ENCODE assay signal across 12 mouse cellular contexts in the genomic region with DNA sequence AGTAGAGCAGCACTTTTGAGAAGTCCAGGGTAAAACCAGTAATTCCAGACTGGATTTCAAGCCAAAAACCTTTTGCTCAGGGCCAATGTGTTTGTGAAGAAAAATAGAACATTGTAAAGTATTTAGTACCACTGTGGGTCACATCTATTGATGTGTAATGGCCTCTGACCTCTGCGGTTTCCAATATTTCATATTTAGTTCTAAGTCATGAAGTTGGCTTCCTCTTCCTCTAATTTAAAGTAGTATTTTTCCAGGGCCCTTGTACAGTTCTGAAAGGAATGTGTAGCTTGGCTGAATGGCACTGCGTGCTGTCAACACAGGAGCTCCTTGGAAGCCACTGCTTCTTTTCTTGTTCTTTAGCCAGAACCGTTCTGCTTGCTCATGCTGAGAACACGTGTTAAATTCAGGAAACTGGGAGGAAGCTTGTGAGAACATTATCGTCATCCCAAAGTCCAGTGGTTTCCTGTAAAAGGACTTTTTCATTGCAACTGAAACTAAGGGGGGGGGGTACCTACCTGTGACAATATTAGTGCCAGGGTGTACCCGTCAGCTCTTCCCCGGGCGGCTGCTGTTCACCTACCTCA. TPM values are rescaled to one million over a fixed set of nuclear protein-coding genes. Genes with fewer than 3 reads are reported as not detected.
DNase-seq lines count a peak whose midpoint lies in the region; ATAC-seq and TF ChIP-seq lines count a peak whose summit lies in the region.
"Had no signal": no experiment of that assay in that cellular context is flagged by ENCODE, and none has a peak within 500 bp of the region (broad histone marks: within the 10 kb centered on the region; RNA-seq: fewer than 3 reads in every experiment).

No protein-coding gene starts in this region.

- no peak for TF ChIP-seq CTCF in gastrocnemius, adult 2 months (IDR thresholded peaks at IDR 0.05)

- H3K4me2 ChIP-seq in forebrain, embryonic 15.5 days (replicated peaks), result no peak overlapping the region
- H3K4me2 ChIP-seq: liver, embryonic 15.5 days had no signal

- WGBS in forebrain, embryonic 15.5 days, result 81% methylated on average over 8 of the region's 8 CpGs

- H3K9me3 ChIP-seq in forebrain, embryonic 15.5 days, result no peaks in the 10 kb centered on the region
- H3K9me3 ChIP-seq: liver, embryonic 15.5 days had no signal

- intact Hi-C loops in gastrocnemius, adult 2 months (cut with DNase I), result no loop called here

- no peak for ATAC-seq in forebrain, embryonic 15.5 days (replicated peaks)
- ATAC-seq: intestine, postnatal 0 days had no signal

- DNase-seq in gastrocnemius, adult 2 months, result no peak
- DNase-seq in gastrocnemius, adult 8-10 months (ENCODE audit: low spot score in 2 of 2), result no peak
- peak; percentile 14 to 20 for DNase-seq in lung, adult 18-20 months
- no peak for DNase-seq in lung, postnatal 4 days
- DNase-seq in heart, postnatal 4 days, result peak; percentile 36
- DNase-seq in thymus, postnatal 25 days, result no peak
- no peak for DNase-seq in ovary, postnatal 14 days (ENCODE audit: low spot score)
- DNase-seq: adrenal gland, postnatal 25 days had no signal

- peaks cover 4% of the 10 kb centered on the region; the same call in 1 of the 2 replicates for H3K4me1 ChIP-seq in forebrain, embryonic 15.5 days
- H3K4me1 ChIP-seq: liver, embryonic 15.5 days had no signal

- no peak overlapping the region for H3K9ac ChIP-seq in forebrain, embryonic 15.5 days (replicated peaks)
- H3K9ac ChIP-seq: liver, embryonic 15.5 days had no signal

- H3K36me3 ChIP-seq in forebrain, embryonic 15.5 days, result no peaks in the 10 kb centered on the region
- H3K36me3 ChIP-seq: liver, embryonic 15.5 days had no signal

- H3K27me3 ChIP-seq in forebrain, embryonic 15.5 days, result no peaks in the 10 kb centered on the region
- H3K27me3 ChIP-seq: liver, embryonic 15.5 days had no signal

- H3K4me3 ChIP-seq in gastrocnemius, adult 2 months, result no peak overlapping the region
- H3K4me3 ChIP-seq in forebrain, embryonic 15.5 days, result no peak overlapping the region
- H3K4me3 ChIP-seq: left cerebral cortex, adult 2 months; liver, embryonic 15.5 days had no signal

- peak overlapping the region; percentile 63 for H3K27ac ChIP-seq in gastrocnemius, adult 2 months
- H3K27ac ChIP-seq in forebrain, embryonic 15.5 days (replicated peaks), result no peak overlapping the region
- H3K27ac ChIP-seq: left cerebral cortex, adult 2 months; liver, embryonic 15.5 days had no signal

RNA-seq across cellular contexts. Expression of a gene that starts 7.1 kb away (rescaled TPM):
- total RNA-seq in gastrocnemius, adult 2 months (2021), result 10 to 100 TPM; 10.7 to 11.4 TPM
- total RNA-seq in gastrocnemius, adult 8-10 months (2022), result 10 to 100 TPM; 10.2 to 12.5 (median 11.5) TPM
- total RNA-seq in heart, postnatal 4 days (2021), result 10 to 100 TPM; 13.7 to 15.3 TPM
- 7.0 and 7.8 TPM in 2 replicates for polyA plus RNA-seq in forebrain, embryonic 15.5 days (2015; fragmentation: Nextera tagmentation; extraction: Ambion mirVana)

Comparison
In these comparisons a context has a peak if more than half of its experiments do, and no peak if none do; other contexts are left out.
1. DNase-seq: peak in lung, adult 18-20 months (2 of 2) and heart, postnatal 4 days (single experiment); none in gastrocnemius, adult 2 months (single experiment), gastrocnemius, adult 8-10 months (0 of 2), lung, postnatal 4 days (0 of 2), thymus, postnatal 25 days (single experiment) and ovary, postnatal 14 days (single experiment).